Mouse (Mus musculus) lung, postnatal 0 days (tissue): ENCODE results near the gene Ap3m1. TPM values are rescaled to one million over a fixed set of nuclear protein-coding genes. Genes with fewer than 3 reads are reported as not detected.

Experiments
- ATAC-seq: fragments of 200-750 bp; cut with Nextera tagmentation; 2 replicates; pipeline ENCODE4 v1.8.0; 2017; ENCODE audit warnings: moderate library complexity
- DNase-seq: peaks from one replicate; pipeline ENCODE4 v3.0.0-alpha.2; 2016; ENCODE audit warnings: low spot score
- H3K27ac ChIP-seq: fragments of 300-500 bp; sonication (generic); 2 replicates; pipeline ENCODE4 v1.5.1; 2014; ENCODE audit warnings: antibody characterized with exemption, mild to moderate bottlenecking, low read length, mixed read lengths
- H3K27me3 ChIP-seq: fragments of 300-500 bp; sonication (generic); replicated peaks from 2 replicates; pipeline ENCODE4 v1.6.1; 2014; ENCODE audit warnings: low read length, mixed read lengths; ENCODE audit not compliant: insufficient read depth
- H3K36me3 ChIP-seq: fragments of 300-500 bp; sonication (generic); 2 replicates; pipeline ENCODE4 v1.6.1; 2014; ENCODE audit warnings: low read length, mixed read lengths; ENCODE audit not compliant: insufficient read depth
- H3K4me1 ChIP-seq: fragments of 300-500 bp; sonication (generic); 2 replicates; pipeline ENCODE4 v1.6.1; 2014; ENCODE audit warnings: antibody characterized with exemption, low read depth, low read length, mixed read lengths; ENCODE audit not compliant: insufficient read depth
- H3K4me2 ChIP-seq: fragments of 300-500 bp; sonication (generic); replicated peaks from 2 replicates; pipeline ENCODE4 v1.6.1; 2014; ENCODE audit warnings: low read depth, mild to moderate bottlenecking, low read length, moderate library complexity, mixed read lengths
- H3K4me3 ChIP-seq: fragments of 300-500 bp; sonication (generic); 2 replicates; pipeline ENCODE4 v1.5.1; 2014; ENCODE audit warnings: low read depth, low read length
- H3K9ac ChIP-seq: fragments of 300-500 bp; sonication (generic); replicated peaks from 2 replicates; pipeline ENCODE4 v1.6.1; 2014; ENCODE audit warnings: low read depth, mild to moderate bottlenecking
- H3K9me3 ChIP-seq: fragments of 300-500 bp; sonication (generic); 2 replicates; pipeline ENCODE4 v1.6.1; 2016; ENCODE audit warnings: low read length, mixed read lengths
- CTCF ChIP-seq: IDR thresholded peaks from 2 replicates; pipeline ENCODE4 v1.5.1; 2016; ENCODE audit warnings: antibody characterized with exemption, mild to moderate bottlenecking
- EP300 ChIP-seq: IDR thresholded peaks from 2 replicates; pipeline ENCODE4 v1.6.1; 2016; ENCODE audit warnings: antibody characterized with exemption, mild to moderate bottlenecking, control low read depth
- WGBS: fragments of 180-500 bp; shearing (Covaris S2); extraction: QIAGEN DNeasy Blood & Tissue Kit; methylation state at CpG from one replicate; pipeline ENCODE4 v1.1.7; 2014; 5-methylcytosine and 5-hydroxymethylcytosine counted together
- polyA plus RNA-seq: library from polyadenylated mRNA; unstranded; fragments of >200 nt; fragmentation: Nextera tagmentation; extraction: Ambion mirVana; gene quantifications from 2 replicates; pipeline ENCODE4 v1.2.1, GENCODE M21; 2015

Ap3m1 gene
- polyA plus RNA-seq, 1 experiment from 2014 or later, result 39.3 TPM

DNA sequence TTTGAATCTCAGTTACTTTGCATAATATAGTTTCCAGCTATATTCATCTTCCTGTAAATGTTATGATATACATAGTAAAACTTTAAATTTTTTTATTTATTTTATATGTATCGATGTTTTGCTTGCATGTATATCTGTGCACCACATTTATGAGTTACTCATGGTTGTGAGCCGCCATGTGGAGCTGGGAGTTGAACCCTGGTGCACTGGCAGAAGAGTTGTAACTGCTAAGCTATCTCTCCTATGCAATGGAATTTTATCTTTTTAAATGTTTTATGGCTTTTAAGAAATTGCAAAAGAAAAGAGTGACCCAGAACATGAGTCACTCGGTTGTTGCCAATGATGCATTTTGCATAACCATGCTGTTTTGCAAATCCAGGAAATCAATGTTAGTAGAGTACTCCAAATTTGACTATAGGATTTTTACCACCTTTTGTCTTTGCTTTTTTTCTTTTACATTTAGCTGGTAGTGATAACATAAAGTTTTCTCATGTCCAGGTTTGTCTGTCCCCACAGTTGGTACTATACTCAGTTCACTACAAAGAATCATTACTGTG is 38.7 kb upstream of the Ap3m1 start:
- H3K27ac ChIP-seq, result no peak overlapping the region
- no peak for DNase-seq

DNA sequence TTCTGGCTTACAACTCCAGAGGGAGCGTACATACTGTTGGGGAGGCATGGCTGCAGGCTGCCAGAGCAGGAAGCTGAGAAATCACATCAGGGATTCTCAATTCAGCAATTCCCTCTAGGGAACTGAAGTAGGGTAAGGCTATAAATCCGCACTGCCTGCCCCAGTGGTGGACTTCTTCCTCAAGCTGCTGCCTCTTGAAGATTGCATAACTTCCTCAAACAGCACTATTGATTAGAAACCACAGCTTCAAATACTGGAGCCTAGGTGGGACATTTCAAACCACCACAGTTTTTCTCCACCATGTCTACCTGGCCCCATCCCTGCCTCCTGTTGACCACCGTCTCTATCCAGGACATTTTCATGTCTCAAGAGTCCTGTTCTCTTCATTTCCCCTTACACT is 38.1 kb upstream of the Ap3m1 start:
- no peak for TF ChIP-seq CTCF
- TF ChIP-seq EP300, result no peak
- no peak for ATAC-seq

More for the DNA sequence above, 38.7 kb upstream of the Ap3m1 start:
- H3K4me3 ChIP-seq, result no peak overlapping the region
- H3K4me1 ChIP-seq, result peaks cover 17% of the 10 kb centered on the region
- ATAC-seq, result no peak
- no peak overlapping the region for H3K4me2 ChIP-seq
- H3K36me3 ChIP-seq, result no peaks in the 10 kb centered on the region
- H3K9me3 ChIP-seq, result no peaks in the 10 kb centered on the region
- no peak for TF ChIP-seq CTCF
- no peak for TF ChIP-seq EP300
- no peak overlapping the region for H3K9ac ChIP-seq
- H3K27me3 ChIP-seq, result no peaks in the 10 kb centered on the region
- WGBS, result 83% methylated on average over 3 of the region's 3 CpGs

DNA sequence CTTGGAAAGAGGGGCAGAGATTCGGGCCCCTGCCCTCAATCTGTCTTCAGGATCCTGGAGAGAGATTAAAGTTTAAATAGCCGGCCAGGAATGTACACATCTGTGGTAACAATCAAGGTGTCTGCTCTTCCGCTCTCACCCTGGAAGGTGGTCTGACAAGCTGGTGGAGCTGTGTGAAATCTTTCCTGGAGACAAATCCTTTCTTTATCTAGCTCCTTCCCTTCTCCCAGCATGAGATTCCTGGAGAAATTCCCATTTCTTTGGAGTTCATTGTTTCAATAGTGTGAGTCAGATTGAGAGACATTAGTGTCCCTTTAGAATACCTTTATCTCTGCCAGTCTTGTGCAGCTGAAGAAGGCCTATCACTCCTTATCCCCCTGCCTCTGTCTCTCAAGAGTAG is 36.4 kb upstream of the Ap3m1 start:
- WGBS, result 52% methylated on average over 3 of the region's 3 CpGs
- peaks cover 17% of the 10 kb centered on the region for H3K4me1 ChIP-seq

More for the DNA sequence above, 38.1 kb upstream of the Ap3m1 start:
- 61% methylated on average over 3 of the region's 3 CpGs for WGBS
- no peaks in the 10 kb centered on the region for H3K27me3 ChIP-seq
- H3K9ac ChIP-seq, result no peak overlapping the region
- H3K27ac ChIP-seq, result no peak overlapping the region
- no peak overlapping the region for H3K4me2 ChIP-seq
- DNase-seq, result no peak
- H3K36me3 ChIP-seq, result no peaks in the 10 kb centered on the region
- H3K4me1 ChIP-seq, result peaks cover 17% of the 10 kb centered on the region
- H3K9me3 ChIP-seq, result no peaks in the 10 kb centered on the region
- no peak overlapping the region for H3K4me3 ChIP-seq

DNA sequence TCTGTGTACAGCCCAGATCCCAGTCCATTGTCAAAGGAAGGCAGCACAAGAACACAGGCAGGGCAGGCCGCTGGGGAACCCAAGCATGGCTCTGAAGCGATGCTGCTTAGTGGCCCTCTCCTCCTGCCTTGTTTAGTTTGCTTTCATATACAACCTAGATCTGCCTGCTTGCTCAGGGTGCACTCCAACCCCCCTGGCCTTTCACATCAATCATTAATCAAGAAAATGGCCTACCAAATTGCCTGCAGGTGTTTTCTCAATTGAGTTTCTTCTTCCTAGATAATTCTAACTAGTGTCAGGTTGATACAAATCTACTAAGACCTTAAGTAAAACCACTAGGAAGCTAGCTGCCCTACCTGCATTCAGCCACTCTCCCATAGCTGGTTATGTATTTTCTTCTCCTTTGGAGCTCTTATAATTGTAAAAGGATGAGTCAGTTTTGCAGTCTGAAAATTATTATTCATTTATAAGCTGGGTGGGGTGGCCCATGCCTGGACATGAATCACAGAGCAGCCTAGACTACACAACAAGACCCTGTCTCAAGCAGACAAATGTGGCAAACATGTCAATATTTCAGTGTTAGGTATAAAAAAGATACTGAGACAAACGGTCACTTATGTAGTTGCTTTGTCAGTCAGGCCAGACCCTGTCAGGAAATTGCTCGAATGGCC is 35.2 kb upstream of the Ap3m1 start:
- Histone ChIP-seq H3K36me3 (no peaks in the 10 kb centered on the region), H3K4me2 (0 out of 2 replicates have a peak overlapping the region, but pooled peaks have one; percentile 18), H3K27ac (peak overlapping the region; percentile 63), H3K4me3 (no peak overlapping the region), H3K27me3 (no peaks in the 10 kb centered on the region), H3K9ac (no peak overlapping the region), H3K9me3 (no peaks in the 10 kb centered on the region), H3K4me1 (peaks cover 17% of the 10 kb centered on the region)
- WGBS, result 44% methylated on average over 4 of the region's 4 CpGs
- DNase-seq (no peak), ATAC-seq (0 out of 2 replicates have a peak, but pooled peaks have one; percentile 9)
- TF ChIP-seq EP300 (no peak), CTCF (no peak)

More for the DNA sequence above, 36.4 kb upstream of the Ap3m1 start:
- TF ChIP-seq EP300 (no peak), CTCF (no peak)
- H3K9ac ChIP-seq, result no peak overlapping the region
- H3K27ac ChIP-seq, result no peak overlapping the region; the same call in 1 of the 2 replicates
- H3K9me3 ChIP-seq, result no peaks in the 10 kb centered on the region
- H3K4me2 ChIP-seq, result no peak overlapping the region
- no peaks in the 10 kb centered on the region for H3K36me3 ChIP-seq
- H3K4me3 ChIP-seq, result no peak overlapping the region
- DNase-seq (no peak), ATAC-seq (no peak)
- H3K27me3 ChIP-seq, result no peaks in the 10 kb centered on the region

DNA sequence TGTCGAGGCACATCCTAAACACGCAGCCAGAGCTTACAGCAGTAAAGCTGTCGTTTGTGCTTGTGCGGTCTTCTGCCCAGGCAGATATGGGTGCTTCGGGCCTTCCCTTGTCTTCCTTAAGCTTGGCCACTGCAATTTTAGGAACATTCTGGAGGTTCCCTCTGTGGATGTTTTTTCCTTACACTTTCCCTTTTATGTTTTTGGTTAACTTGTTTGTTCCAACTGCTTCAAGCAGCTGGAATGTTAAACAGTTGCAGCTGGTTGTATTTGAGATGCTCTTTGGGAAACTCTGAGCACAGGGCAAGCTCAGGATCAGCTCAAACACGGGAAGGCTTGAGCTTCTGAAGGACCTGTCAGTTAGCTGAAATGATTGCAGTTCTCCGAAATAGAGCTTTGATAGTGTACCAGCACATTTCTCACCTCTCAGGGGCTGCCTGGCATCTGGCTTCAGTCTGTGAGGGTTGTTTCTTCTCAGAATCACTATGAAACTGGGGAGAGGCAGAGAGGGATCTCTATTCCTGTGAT is 34.6 kb upstream of the Ap3m1 start:
- no peak overlapping the region for H3K4me3 ChIP-seq
- no peaks in the 10 kb centered on the region for H3K36me3 ChIP-seq
- H3K27me3 ChIP-seq, result no peaks in the 10 kb centered on the region
- TF ChIP-seq CTCF (no peak), EP300 (no peak)
- no peak overlapping the region for H3K9ac ChIP-seq
- H3K9me3 ChIP-seq, result no peaks in the 10 kb centered on the region
- DNase-seq (peak; percentile 37), ATAC-seq (peak; percentile 34; the same call in 1 of the 2 replicates)
- 36% methylated on average over 7 of the region's 7 CpGs for WGBS
- H3K4me1 ChIP-seq, result peaks cover 17% of the 10 kb centered on the region
- H3K4me2 ChIP-seq, result peak overlapping the region; percentile 18; the same call in 1 of the 2 replicates
- H3K27ac ChIP-seq, result peak overlapping the region; percentile 63

DNA sequence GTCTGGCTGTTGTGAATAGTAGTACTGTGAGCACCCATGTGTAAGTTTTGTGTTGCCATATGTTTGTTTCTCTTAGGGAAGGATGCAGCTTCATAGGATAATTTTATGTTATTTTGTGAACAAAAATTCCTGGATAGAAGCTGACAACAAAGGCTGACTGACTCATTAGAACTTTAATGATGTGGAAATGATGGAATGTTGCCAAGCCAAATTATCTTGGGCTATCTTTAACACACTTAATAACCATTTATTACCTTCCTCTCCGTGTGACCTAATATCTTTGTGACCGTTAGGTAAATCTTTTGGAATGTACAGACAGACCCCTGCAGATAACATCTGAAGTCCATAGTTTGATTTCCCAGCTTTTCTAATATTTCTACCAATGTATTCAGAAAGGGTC is 33.8 kb upstream of the Ap3m1 start:
- Histone ChIP-seq H3K27me3 (no peaks in the 10 kb centered on the region), H3K4me1 (peaks cover 17% of the 10 kb centered on the region), H3K9me3 (no peaks in the 10 kb centered on the region), H3K4me2 (no peak overlapping the region), H3K36me3 (no peaks in the 10 kb centered on the region), H3K9ac (no peak overlapping the region), H3K4me3 (no peak overlapping the region), H3K27ac (0 out of 2 replicates have a peak overlapping the region, but pooled peaks have one; percentile 6)
- ATAC-seq (no peak), DNase-seq (no peak)
- TF ChIP-seq EP300 (no peak), CTCF (no peak)
- 20% methylated on average over 2 of the region's 2 CpGs for WGBS
